Mouse (Mus musculus): Measurements from ENCODE around the gene Zfp366. TPM values are rescaled to one million over a fixed set of nuclear protein-coding genes. Genes with fewer than 3 reads are reported as not detected.

Zfp366 gene
- polyA plus RNA-seq, 1 experiment: 2.0 TPM

GRCm38 (mm10) chr13:99263159-99263783 lies 78.6 kb downstream of the Zfp366 start:
- H3K4me1 ChIP-seq (ENCODE audit: control insufficient read depth, insufficient read depth, insufficient read length, low read length): no peaks in the 10 kb centered on the region
- no peak overlapping the region for H3K4me3 ChIP-seq (ENCODE audit: low read depth, low read length)
- 73% methylated on average over 4 of the region's 4 CpGs for WGBS
- H3K27ac ChIP-seq (ENCODE audit: insufficient read depth, low read depth, low read length): no peak overlapping the region
- TF ChIP-seq POLR2A (IDR thresholded peaks at IDR 0.05; ENCODE audit: low read depth, low read length): no peak
- no peak for TF ChIP-seq CTCF (IDR thresholded peaks at IDR 0.05; ENCODE audit: extremely low read depth, insufficient read length, insufficient replicate concordance, low read depth, low read length)
- no peaks in the 10 kb centered on the region for H3K27me3 ChIP-seq (ENCODE audit: control insufficient read depth, insufficient read depth, low read length)
- no peaks in the 10 kb centered on the region for H3K36me3 ChIP-seq (ENCODE audit: control insufficient read depth, insufficient read depth, low read length)

- Histone ChIP-seq H3K4me3 (ENCODE audit: low read depth, low read length) (no peak overlapping the region), H3K4me1 (ENCODE audit: control insufficient read depth, insufficient read depth, insufficient read length, low read length) (no peaks in the 10 kb centered on the region), H3K27me3 (ENCODE audit: control insufficient read depth, insufficient read depth, low read length) (no peaks in the 10 kb centered on the region), H3K36me3 (ENCODE audit: control insufficient read depth, insufficient read depth, low read length) (no peaks in the 10 kb centered on the region), H3K27ac (ENCODE audit: insufficient read depth, low read depth, low read length) (no peak overlapping the region)
- TF ChIP-seq POLR2A (IDR thresholded peaks at IDR 0.05; ENCODE audit: low read depth, low read length): no peak
- 80% methylated on average over 6 of the region's 6 CpGs for WGBS
Observed at GRCm38 (mm10) chr13:99264483-99264882, 79.9 kb downstream of the Zfp366 start.

GRCm38 (mm10) chr13:99272046-99272445 lies 87.4 kb downstream of the Zfp366 start:
- Histone ChIP-seq H3K36me3 (ENCODE audit: control insufficient read depth, insufficient read depth, low read length) (no peaks in the 10 kb centered on the region), H3K4me1 (ENCODE audit: control insufficient read depth, insufficient read depth, insufficient read length, low read length) (no peaks in the 10 kb centered on the region), H3K27ac (ENCODE audit: insufficient read depth, low read depth, low read length) (no peak overlapping the region), H3K4me3 (ENCODE audit: low read depth, low read length) (no peak overlapping the region), H3K27me3 (ENCODE audit: control insufficient read depth, insufficient read depth, low read length) (no peaks in the 10 kb centered on the region)
- TF ChIP-seq POLR2A (IDR thresholded peaks at IDR 0.05; ENCODE audit: low read depth, low read length): no peak
- 97% methylated on average over 3 of the region's 3 CpGs for WGBS

GRCm38 (mm10) chr13:99277521-99277920 lies 92.9 kb downstream of the Zfp366 start:
- Histone ChIP-seq H3K27ac (ENCODE audit: insufficient read depth, low read depth, low read length) (no peak overlapping the region), H3K4me3 (ENCODE audit: low read depth, low read length) (no peak overlapping the region), H3K36me3 (ENCODE audit: control insufficient read depth, insufficient read depth, low read length) (no peaks in the 10 kb centered on the region), H3K27me3 (ENCODE audit: control insufficient read depth, insufficient read depth, low read length) (no peaks in the 10 kb centered on the region), H3K4me1 (ENCODE audit: control insufficient read depth, insufficient read depth, insufficient read length, low read length) (no peaks in the 10 kb centered on the region)
- TF ChIP-seq POLR2A (IDR thresholded peaks at IDR 0.05; ENCODE audit: low read depth, low read length) (no peak), CTCF (IDR thresholded peaks at IDR 0.05; ENCODE audit: extremely low read depth, insufficient read length, insufficient replicate concordance, low read depth, low read length) (no peak)
- 95% methylated on average over 3 of the region's 3 CpGs for WGBS

GRCm38 (mm10) chr13:99278511-99278910 lies 93.9 kb downstream of the Zfp366 start:
- no peak overlapping the region for H3K27ac ChIP-seq (ENCODE audit: insufficient read depth, low read depth, low read length)
- H3K4me3 ChIP-seq (ENCODE audit: low read depth, low read length): no peak overlapping the region
- H3K27me3 ChIP-seq (ENCODE audit: control insufficient read depth, insufficient read depth, low read length): no peaks in the 10 kb centered on the region
- H3K36me3 ChIP-seq (ENCODE audit: control insufficient read depth, insufficient read depth, low read length): no peaks in the 10 kb centered on the region
- TF ChIP-seq CTCF (IDR thresholded peaks at IDR 0.05; ENCODE audit: extremely low read depth, insufficient read length, insufficient replicate concordance, low read depth, low read length): no peak
- TF ChIP-seq POLR2A (IDR thresholded peaks at IDR 0.05; ENCODE audit: low read depth, low read length): no peak
- WGBS: 66% methylated on average over 6 of the region's 6 CpGs
- H3K4me1 ChIP-seq (ENCODE audit: control insufficient read depth, insufficient read depth, insufficient read length, low read length): no peaks in the 10 kb centered on the region

- no peak overlapping the region for H3K27ac ChIP-seq (ENCODE audit: insufficient read depth, low read depth, low read length)
- H3K36me3 ChIP-seq (ENCODE audit: control insufficient read depth, insufficient read depth, low read length): no peaks in the 10 kb centered on the region
- no peaks in the 10 kb centered on the region for H3K4me1 ChIP-seq (ENCODE audit: control insufficient read depth, insufficient read depth, insufficient read length, low read length)
- H3K27me3 ChIP-seq (ENCODE audit: control insufficient read depth, insufficient read depth, low read length): no peaks in the 10 kb centered on the region
- 54% methylated on average over 10 of the region's 10 CpGs for WGBS
- H3K4me3 ChIP-seq (ENCODE audit: low read depth, low read length): no peak overlapping the region
- no peak for TF ChIP-seq CTCF (IDR thresholded peaks at IDR 0.05; ENCODE audit: extremely low read depth, insufficient read length, insufficient replicate concordance, low read depth, low read length)
- no peak for TF ChIP-seq POLR2A (IDR thresholded peaks at IDR 0.05; ENCODE audit: low read depth, low read length)
Observed at GRCm38 (mm10) chr13:99279351-99279750, 94.7 kb downstream of the Zfp366 start.

- 70% methylated on average over 6 of the region's 6 CpGs for WGBS
- TF ChIP-seq CTCF (IDR thresholded peaks at IDR 0.05; ENCODE audit: extremely low read depth, insufficient read length, insufficient replicate concordance, low read depth, low read length): no peak
- no peak for TF ChIP-seq POLR2A (IDR thresholded peaks at IDR 0.05; ENCODE audit: low read depth, low read length)
- Histone ChIP-seq H3K4me3 (ENCODE audit: low read depth, low read length) (no peak overlapping the region), H3K27ac (ENCODE audit: insufficient read depth, low read depth, low read length) (no peak overlapping the region), H3K27me3 (ENCODE audit: control insufficient read depth, insufficient read depth, low read length) (no peaks in the 10 kb centered on the region), H3K36me3 (ENCODE audit: control insufficient read depth, insufficient read depth, low read length) (no peaks in the 10 kb centered on the region), H3K4me1 (ENCODE audit: control insufficient read depth, insufficient read depth, insufficient read length, low read length) (no peaks in the 10 kb centered on the region)
Observed at GRCm38 (mm10) chr13:99282961-99283360, 98.3 kb downstream of the Zfp366 start.

- no peaks in the 10 kb centered on the region for H3K36me3 ChIP-seq (ENCODE audit: control insufficient read depth, insufficient read depth, low read length)
- H3K27ac ChIP-seq (ENCODE audit: insufficient read depth, low read depth, low read length): no peak overlapping the region
- H3K4me3 ChIP-seq (ENCODE audit: low read depth, low read length): no peak overlapping the region
- H3K4me1 ChIP-seq (ENCODE audit: control insufficient read depth, insufficient read depth, insufficient read length, low read length): no peaks in the 10 kb centered on the region
- TF ChIP-seq POLR2A (IDR thresholded peaks at IDR 0.05; ENCODE audit: low read depth, low read length) (no peak), CTCF (IDR thresholded peaks at IDR 0.05; ENCODE audit: extremely low read depth, insufficient read length, insufficient replicate concordance, low read depth, low read length) (no peak)
- 92% methylated on average over 12 of the region's 12 CpGs for WGBS
- no peaks in the 10 kb centered on the region for H3K27me3 ChIP-seq (ENCODE audit: control insufficient read depth, insufficient read depth, low read length)
Observed at GRCm38 (mm10) chr13:99283916-99284315, 99.3 kb downstream of the Zfp366 start.
